Mouse (Mus musculus) kidney, adult 11 months (tissue): ENCODE data around the gene Styk1.
"Not testable (repeated sequence)": the region's sequence is repeated elsewhere in the genome, so short reads cannot be mapped to it uniquely, and the experiment has no call there.

ENCODE experiments used
- DNase-seq: peaks from one replicate; pipeline ENCODE4 v3.0.0; 2022

Styk1 gene

DNA sequence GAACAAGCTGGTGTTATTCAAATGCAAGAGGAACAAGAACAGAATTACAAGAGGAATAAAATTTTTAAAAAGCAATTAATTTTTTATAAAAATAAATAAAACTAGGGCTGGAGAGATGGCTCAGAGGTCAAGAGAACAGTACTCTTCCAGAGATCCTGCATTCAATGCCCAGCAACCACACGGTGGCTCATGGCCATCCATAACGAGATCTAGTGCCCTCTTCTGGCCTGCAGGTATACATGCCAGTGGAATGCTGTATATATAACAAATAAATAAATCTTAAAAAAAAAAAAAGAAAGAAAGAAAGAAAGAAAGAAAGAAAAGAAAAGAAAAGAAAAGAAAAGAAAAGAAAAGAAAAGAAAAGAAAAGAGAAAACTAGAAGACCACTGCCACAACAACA lies 63.0 kb downstream of the Styk1 start:
- no peak for DNase-seq

- not testable (repeated sequence) for DNase-seq
Measured at GRCm38 (mm10) chr6:131278160-131278559, 75.2 kb downstream of the Styk1 start.

- no peak for DNase-seq
Measured at GRCm38 (mm10) chr6:131276659-131277058, 76.7 kb downstream of the Styk1 start.

- no peak for DNase-seq
Measured at GRCm38 (mm10) chr6:131272311-131272710, 81.1 kb downstream of the Styk1 start.

- no peak for DNase-seq
Measured at GRCm38 (mm10) chr6:131270312-131270711, 83.1 kb downstream of the Styk1 start.

- DNase-seq: no peak
Measured at GRCm38 (mm10) chr6:131269599-131269998, 83.8 kb downstream of the Styk1 start.

DNA sequence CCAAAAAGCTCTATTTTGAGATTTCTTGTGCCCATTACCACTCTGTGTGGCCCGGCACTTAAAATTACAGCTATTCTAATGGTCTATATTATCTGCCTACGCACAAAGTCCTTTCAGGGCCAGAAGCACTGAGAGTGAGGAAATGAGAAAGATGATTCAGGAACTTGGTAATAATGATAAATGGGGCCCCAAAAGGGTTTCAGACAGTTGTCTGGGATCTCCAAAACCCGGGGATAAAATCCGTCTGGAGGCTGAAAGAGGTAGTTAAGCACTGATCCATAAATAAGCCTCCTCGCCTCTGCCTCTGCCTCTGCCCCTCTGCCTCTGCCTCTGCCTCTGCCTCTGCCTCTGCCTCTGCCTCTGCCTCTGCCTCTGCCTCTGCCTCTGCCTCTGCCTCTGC lies 89.2 kb downstream of the Styk1 start:
- DNase-seq: no peak

GRCm38 (mm10) chr6:131262778-131263177 lies 90.6 kb downstream of the Styk1 start:
- no peak for DNase-seq

- no peak for DNase-seq
Measured at GRCm38 (mm10) chr6:131262009-131262408, 91.4 kb downstream of the Styk1 start.
